Mouse (Mus musculus) neural tube, embryonic 11.5 days (tissue): ENCODE data around the gene Pwp2. TPM values are rescaled to one million over a fixed set of nuclear protein-coding genes. Genes with fewer than 3 reads are reported as not detected.

ENCODE experiments used
- ATAC-seq: fragments of 200-750 bp; cut with Nextera tagmentation; 2 replicates; pipeline ENCODE4 v1.8.0; 2017; ENCODE audit warnings: moderate number of reproducible peaks, mild to moderate bottlenecking, moderate TSS enrichment, moderate library complexity; ENCODE audit not compliant: insufficient read depth, low FRiP score, low TSS enrichment
- DNase-seq: peaks from one replicate; pipeline ENCODE4 v3.0.0-alpha.2; 2015; ENCODE audit warnings: low spot score
- H3K27ac ChIP-seq: fragments of 300-500 bp; sonication (generic); 2 replicates; pipeline ENCODE4 v1.5.1; 2014; ENCODE audit warnings: low read depth, mild to moderate bottlenecking, low read length
- H3K27me3 ChIP-seq: fragments of 300-500 bp; sonication (generic); 2 replicates; pipeline ENCODE4 v1.6.1; 2014; ENCODE audit warnings: mild to moderate bottlenecking, low read length, mixed read lengths; ENCODE audit not compliant: control insufficient read depth, insufficient read depth
- H3K36me3 ChIP-seq: fragments of 300-500 bp; sonication (generic); 2 replicates; pipeline ENCODE4 v1.6.1; 2014; ENCODE audit warnings: mild to moderate bottlenecking, low read length, moderate library complexity, mixed read lengths; ENCODE audit not compliant: control insufficient read depth, insufficient read depth
- H3K4me1 ChIP-seq: fragments of 300-500 bp; sonication (generic); 2 replicates; pipeline ENCODE4 v1.6.1; 2014; ENCODE audit warnings: low read length, mixed read lengths; ENCODE audit not compliant: control insufficient read depth, insufficient read depth
- H3K4me2 ChIP-seq: fragments of 300-500 bp; sonication (generic); 2 replicates; pipeline ENCODE4 v1.6.1; 2014; ENCODE audit warnings: low read depth, mild to moderate bottlenecking, moderate library complexity
- H3K4me3 ChIP-seq: fragments of 300-500 bp; sonication (generic); 2 replicates; pipeline ENCODE4 v1.5.1; 2014; ENCODE audit warnings: low read depth, low read length
- H3K9ac ChIP-seq: fragments of 300-500 bp; sonication (generic); 2 replicates; pipeline ENCODE4 v1.6.1; 2014; ENCODE audit warnings: mild to moderate bottlenecking, low read length
- H3K9me3 ChIP-seq: fragments of 300-500 bp; sonication (generic); 2 replicates; pipeline ENCODE4 v1.6.1; 2016; ENCODE audit warnings: low read length; ENCODE audit not compliant: control insufficient read depth
- WGBS: fragments of 180-500 bp; shearing (Covaris S2); extraction: QIAGEN DNeasy Blood & Tissue Kit; methylation state at CpG from one replicate; pipeline ENCODE4 v1.1.7; 2014; 5-methylcytosine and 5-hydroxymethylcytosine counted together
- polyA plus RNA-seq: library from polyadenylated mRNA; unstranded; fragments of >200 nt; fragmentation: Nextera tagmentation; extraction: Ambion mirVana; gene quantifications from 2 replicates; pipeline ENCODE4 v1.2.1, GENCODE M21; 2014

Gene Pwp2
- polyA plus RNA-seq, 1 experiment from 2014 or later: 24.6 TPM

DNA sequence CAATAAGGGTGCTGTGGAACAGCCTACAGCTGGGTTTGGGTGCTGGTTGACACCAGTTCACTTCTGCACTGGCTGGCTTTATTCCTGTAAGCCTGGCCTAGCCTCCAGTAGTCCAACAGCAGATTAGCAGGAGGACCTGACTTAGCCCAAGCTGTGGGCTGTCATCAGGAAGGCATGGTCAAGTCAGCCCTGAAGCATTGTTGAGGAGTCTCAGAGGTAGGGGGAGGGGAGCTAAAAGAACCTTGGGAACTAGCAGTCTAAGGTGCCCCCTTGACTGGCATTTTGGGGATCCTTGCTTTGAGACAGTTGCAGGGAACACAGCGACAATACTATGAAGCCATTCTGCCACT lies 44.7 kb downstream of the Pwp2 start:
- DNase-seq (no peak), ATAC-seq (no peak)
- no peak overlapping the region for H3K4me3 ChIP-seq
- no peaks in the 10 kb centered on the region for H3K27me3 ChIP-seq
- H3K27ac ChIP-seq: no peak overlapping the region
- H3K4me2 ChIP-seq: no peak overlapping the region
- H3K9me3 ChIP-seq: no peaks in the 10 kb centered on the region
- no peaks in the 10 kb centered on the region for H3K4me1 ChIP-seq
- 91% methylated on average over 1 of the region's 1 CpGs for WGBS
- H3K9ac ChIP-seq: no peak overlapping the region
- no peaks in the 10 kb centered on the region for H3K36me3 ChIP-seq

DNA sequence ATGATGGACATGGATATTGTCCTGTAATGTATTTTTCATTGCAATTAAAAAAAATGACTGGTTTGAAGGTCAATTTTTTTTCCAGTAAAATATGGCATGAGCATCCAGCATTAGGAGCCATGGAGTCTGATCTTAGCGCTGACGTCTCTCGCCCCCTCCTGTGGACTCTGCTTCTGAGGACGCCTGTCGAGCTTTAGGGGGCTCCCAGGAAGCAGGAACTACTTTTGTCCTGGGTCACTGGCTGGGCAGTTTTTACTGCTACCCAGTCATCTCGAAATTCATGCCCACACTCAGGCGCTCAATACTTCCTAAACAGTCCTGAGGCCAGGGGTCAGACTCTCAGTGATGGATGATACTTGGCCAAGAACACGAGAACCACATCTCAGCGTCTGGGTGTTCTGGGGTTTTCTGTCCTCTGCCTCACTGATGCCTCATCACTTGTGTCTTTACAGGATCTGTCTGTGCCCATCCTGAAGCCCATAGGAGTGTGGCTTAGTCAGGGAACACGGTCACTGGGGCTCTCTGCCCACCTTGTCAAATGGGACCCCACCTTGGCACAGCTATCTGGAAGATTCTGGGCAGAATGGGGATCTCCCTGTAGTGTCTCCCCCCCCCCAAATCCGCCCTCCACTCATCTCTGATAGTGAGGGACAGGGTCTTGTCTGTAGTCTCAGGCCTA lies 45.2 kb downstream of the Pwp2 start:
- H3K4me2 ChIP-seq: no peak overlapping the region
- ATAC-seq (no peak), DNase-seq (no peak)
- 67% methylated on average over 11 of the region's 11 CpGs for WGBS
- no peaks in the 10 kb centered on the region for H3K27me3 ChIP-seq
- no peaks in the 10 kb centered on the region for H3K4me1 ChIP-seq
- H3K4me3 ChIP-seq: no peak overlapping the region
- no peak overlapping the region for H3K9ac ChIP-seq
- no peaks in the 10 kb centered on the region for H3K9me3 ChIP-seq
- no peaks in the 10 kb centered on the region for H3K36me3 ChIP-seq
- no peak overlapping the region for H3K27ac ChIP-seq

DNA sequence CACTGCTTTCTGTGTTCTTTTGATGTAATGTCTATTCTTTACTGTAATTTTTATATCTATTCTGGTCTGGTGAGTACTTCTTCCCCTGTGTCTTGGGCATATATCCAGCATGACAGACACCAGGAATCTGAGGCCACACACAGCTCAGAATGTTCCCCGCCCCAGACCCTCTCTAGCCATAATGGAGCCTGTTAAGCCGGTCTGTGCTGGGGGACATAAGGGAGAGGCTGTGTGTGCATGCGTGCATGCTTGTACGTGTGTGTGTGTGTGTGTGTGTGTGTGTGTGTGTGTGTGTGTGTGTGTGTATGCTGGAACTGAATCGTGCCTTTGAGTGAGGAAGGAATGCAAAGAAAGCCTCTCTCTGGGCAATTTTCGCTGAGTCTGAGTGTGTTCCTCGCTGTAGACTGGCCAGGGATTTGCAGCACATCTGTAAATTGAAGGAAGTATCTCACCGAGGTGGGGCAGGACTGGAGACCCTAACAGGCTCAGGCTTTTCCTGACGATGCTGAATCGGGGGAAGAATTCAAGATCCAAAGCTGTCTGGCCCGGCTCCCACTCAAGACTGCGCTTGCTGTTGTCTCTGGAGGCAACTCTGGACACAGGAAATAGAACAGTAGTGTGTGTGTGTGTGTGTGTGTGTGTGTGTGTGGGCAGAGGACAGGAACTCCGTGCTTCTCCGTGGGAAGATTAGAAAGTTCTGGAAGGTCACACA lies 46.0 kb downstream of the Pwp2 start:
- Histone ChIP-seq H3K36me3 (no peaks in the 10 kb centered on the region), H3K27ac (no peak overlapping the region), H3K4me3 (no peak overlapping the region), H3K4me2 (no peak overlapping the region), H3K9me3 (no peaks in the 10 kb centered on the region), H3K9ac (no peak overlapping the region), H3K4me1 (no peaks in the 10 kb centered on the region), H3K27me3 (no peaks in the 10 kb centered on the region)
- ATAC-seq (no peak), DNase-seq (no peak)
- WGBS: 73% methylated on average over 14 of the region's 14 CpGs

DNA sequence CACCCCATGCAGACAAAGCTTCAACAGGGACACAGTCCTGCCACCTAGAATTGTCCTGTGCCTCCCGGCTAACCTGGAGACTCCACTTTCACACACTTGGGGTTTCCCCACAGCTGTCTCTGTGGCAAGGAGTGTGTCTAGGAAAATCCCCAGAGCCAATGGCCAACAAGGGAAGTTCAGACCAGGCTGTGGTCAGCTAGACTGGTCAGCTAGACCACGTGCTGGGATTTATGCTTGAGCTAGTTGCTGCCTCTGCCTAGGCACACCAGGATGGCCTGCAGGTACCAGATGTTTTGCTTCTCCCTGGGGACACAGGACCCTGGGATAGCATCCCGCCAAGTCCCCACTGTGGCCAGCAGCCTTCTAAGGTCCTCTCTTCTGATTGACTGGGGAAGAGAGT lies 47.8 kb downstream of the Pwp2 start:
- Histone ChIP-seq H3K27ac (no peak overlapping the region), H3K9ac (no peak overlapping the region), H3K4me1 (no peaks in the 10 kb centered on the region), H3K9me3 (no peaks in the 10 kb centered on the region), H3K4me3 (no peak overlapping the region), H3K36me3 (no peaks in the 10 kb centered on the region), H3K4me2 (no peak overlapping the region), H3K27me3 (no peaks in the 10 kb centered on the region)
- ATAC-seq (no peak), DNase-seq (no peak)
- 87% methylated on average over 3 of the region's 3 CpGs for WGBS

DNA sequence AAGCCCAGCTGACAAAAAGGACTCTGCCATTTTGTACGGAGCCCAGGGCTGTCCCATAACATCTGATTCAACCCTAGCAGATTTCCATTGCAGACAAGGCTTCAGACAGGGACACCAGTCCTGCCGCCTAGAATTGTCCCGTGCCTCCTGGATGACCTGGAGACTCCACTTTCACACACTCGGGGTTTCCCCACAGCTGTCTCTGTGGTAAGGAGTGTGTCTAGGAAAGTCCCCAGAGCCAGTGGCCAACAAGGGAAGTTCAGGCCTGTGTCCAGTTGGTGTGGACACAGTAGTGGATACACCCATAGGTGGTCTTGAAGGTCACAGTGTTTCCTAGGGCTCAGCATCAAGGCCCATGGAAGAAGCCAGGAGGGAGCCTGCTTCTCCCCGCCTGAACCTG lies 49.0 kb downstream of the Pwp2 start:
- H3K4me2 ChIP-seq: no peak overlapping the region
- no peak overlapping the region for H3K4me3 ChIP-seq
- DNase-seq (no peak), ATAC-seq (no peak)
- H3K4me1 ChIP-seq: no peaks in the 10 kb centered on the region
- no peaks in the 10 kb centered on the region for H3K36me3 ChIP-seq
- WGBS: 84% methylated on average over 5 of the region's 5 CpGs
- no peaks in the 10 kb centered on the region for H3K27me3 ChIP-seq
- H3K9me3 ChIP-seq: no peaks in the 10 kb centered on the region
- H3K27ac ChIP-seq: no peak overlapping the region
- H3K9ac ChIP-seq: no peak overlapping the region

DNA sequence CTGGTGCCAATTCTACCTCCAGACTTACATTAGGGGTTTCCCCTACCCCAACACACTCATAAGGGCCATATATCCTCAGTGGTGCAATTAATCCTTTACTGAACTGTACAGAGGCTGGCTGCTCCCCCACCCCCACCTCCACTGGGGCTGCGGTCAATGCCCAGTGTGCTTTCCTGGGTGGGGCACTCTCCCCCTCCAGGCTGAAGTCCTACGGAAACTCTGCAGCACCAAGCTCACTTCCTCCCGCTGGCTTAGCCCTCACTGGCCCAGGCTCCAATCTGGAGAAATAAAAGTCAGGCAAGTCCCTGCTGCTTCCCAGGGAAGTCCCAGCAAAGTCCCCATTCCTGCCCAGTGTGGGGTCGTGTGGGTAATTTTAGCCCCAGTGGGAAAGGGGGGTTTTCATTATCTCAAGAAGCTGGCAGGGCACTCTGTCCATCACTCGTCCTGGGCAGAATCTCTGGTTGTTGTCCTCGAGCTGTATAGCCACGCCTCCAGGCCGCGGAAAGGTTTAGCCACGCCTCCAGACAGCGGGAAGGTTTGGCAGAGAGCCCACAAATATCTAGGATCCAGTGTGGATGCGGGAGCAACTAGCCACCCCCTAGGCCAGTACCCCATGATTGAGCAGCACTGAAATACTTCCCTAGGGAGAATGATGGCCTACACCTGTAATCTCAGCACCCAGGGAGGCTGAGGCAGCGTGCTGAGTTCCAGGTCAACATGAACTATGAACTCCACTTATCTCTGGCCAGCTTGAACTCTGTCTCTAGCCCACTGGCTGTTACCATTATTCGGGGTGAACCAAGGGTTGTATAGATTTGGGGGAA lies 49.8 kb downstream of the Pwp2 start:
- DNase-seq (peak; percentile 61), ATAC-seq (peak; percentile 48; the same call in 1 of the 2 replicates)
- Histone ChIP-seq H3K4me1 (no peaks in the 10 kb centered on the region), H3K27me3 (no peaks in the 10 kb centered on the region), H3K27ac (no peak overlapping the region), H3K36me3 (no peaks in the 10 kb centered on the region), H3K4me3 (no peak overlapping the region), H3K9ac (no peak overlapping the region), H3K9me3 (no peaks in the 10 kb centered on the region), H3K4me2 (0 out of 2 replicates have a peak overlapping the region, but pooled peaks have one; percentile 20)
- 17% methylated on average over 14 of the region's 14 CpGs for whole genome bisulfite sequencing

DNA sequence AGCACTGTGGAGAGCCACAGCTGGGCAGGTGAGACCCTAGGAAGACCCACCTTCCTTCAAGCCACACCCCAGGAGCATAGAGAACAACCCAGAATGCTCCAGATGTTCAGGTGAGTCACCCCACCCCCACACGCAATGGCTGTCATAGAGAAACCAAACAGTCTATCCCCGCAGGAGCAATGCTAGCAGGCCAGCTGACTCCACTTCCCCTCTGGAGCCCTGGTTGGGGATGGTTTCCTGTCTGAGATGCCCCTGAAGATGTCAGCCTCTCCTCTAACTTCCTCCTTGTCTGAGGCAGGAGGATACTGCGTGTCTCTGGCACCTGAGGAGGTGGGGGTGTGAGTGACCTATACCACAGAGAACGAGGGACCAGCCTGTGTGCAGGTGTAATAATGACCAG lies 50.5 kb downstream of the Pwp2 start:
- whole genome bisulfite sequencing: 70% methylated on average over 4 of the region's 4 CpGs
- H3K9ac ChIP-seq: no peak overlapping the region
- ATAC-seq (no peak), DNase-seq (no peak)
- H3K27me3 ChIP-seq: no peaks in the 10 kb centered on the region
- H3K4me3 ChIP-seq: no peak overlapping the region
- no peak overlapping the region for H3K4me2 ChIP-seq
- H3K36me3 ChIP-seq: no peaks in the 10 kb centered on the region
- H3K4me1 ChIP-seq: no peaks in the 10 kb centered on the region
- H3K27ac ChIP-seq: no peak overlapping the region
- no peaks in the 10 kb centered on the region for H3K9me3 ChIP-seq

DNA sequence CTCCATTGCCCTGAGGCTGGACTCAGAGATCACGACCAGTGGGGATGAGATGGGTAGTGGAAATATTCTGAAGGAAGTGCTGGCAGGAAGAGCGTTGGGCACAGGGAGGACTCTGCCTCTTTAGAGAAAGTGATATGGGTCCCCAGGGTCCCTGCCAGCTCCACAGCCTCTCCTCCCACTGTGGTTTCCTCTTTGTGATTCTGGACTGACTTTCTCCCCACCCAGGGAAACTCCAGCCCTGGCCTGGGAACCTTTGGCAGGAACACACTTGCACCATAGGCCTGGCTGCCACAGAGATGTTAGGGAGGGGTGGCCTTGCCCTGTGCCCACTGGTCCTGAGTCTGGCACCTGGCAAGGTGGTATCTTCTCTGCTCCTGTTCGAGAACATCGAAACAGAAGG lies 55.0 kb downstream of the Pwp2 start:
- no peak overlapping the region for H3K4me3 ChIP-seq
- no peaks in the 10 kb centered on the region for H3K4me1 ChIP-seq
- H3K9me3 ChIP-seq: no peaks in the 10 kb centered on the region
- ATAC-seq: no peak
- 74% methylated on average over 4 of the region's 4 CpGs for WGBS
- no peaks in the 10 kb centered on the region for H3K27me3 ChIP-seq
- no peak overlapping the region for H3K27ac ChIP-seq
- H3K9ac ChIP-seq: no peak overlapping the region
- H3K36me3 ChIP-seq: no peaks in the 10 kb centered on the region
- H3K4me2 ChIP-seq: no peak overlapping the region
- no peak for DNase-seq
